Mouse (Mus musculus) urinary bladder, adult 2 months (tissue): ENCODE results near the gene Olfr1209. TPM values are rescaled to one million over a fixed set of nuclear protein-coding genes. Genes with fewer than 3 reads are reported as not detected.

ENCODE experiments used
- DNase-seq: peaks from one replicate; pipeline ENCODE4 v3.0.0; 2022; ENCODE audit warnings: low spot score
- polyA plus RNA-seq: library from polyadenylated mRNA; depleted of rRNA; stranded (reverse); fragments of >200 nt; gene quantifications from 2 replicates; pipeline ENCODE4 v1.2.3, GENCODE M21; 2012; rRNA removed

Olfr1209 gene
- polyA plus RNA-seq = not detected in 2 replicates

- no peak for DNase-seq
Observed at GRCm38 (mm10) chr2:88915057-88915456, at the start of gene Olfr1209. Gene Olfr1209 (minus strand): TSS chr2:88915157.

- DNase-seq = no peak
Observed at GRCm38 (mm10) chr2:88953669-88954068, 38.7 kb upstream of the Olfr1209 start, which contains the start of gene Olfr1212. Gene Olfr1212 (plus strand): TSS chr2:88953969.

- DNase-seq = no peak
Observed at GRCm38 (mm10) chr2:88938011-88938410, 23.1 kb upstream of the Olfr1209 start, which contains the start of gene Olfr1211. Gene Olfr1211 (minus strand): TSS chr2:88938111.

- DNase-seq = no peak
Observed at GRCm38 (mm10) chr2:88902211-88902610, 12.7 kb downstream of the Olfr1209 start, which contains the start of gene Olfr1208. Gene Olfr1208 (minus strand): TSS chr2:88902311.

GRCm38 (mm10) chr2:88862931-88863330 lies 52.0 kb downstream of the Olfr1209 start, which contains the start of gene Olfr1206:
Gene Olfr1206 (plus strand): TSS chr2:88863231.
- DNase-seq = no peak

Other genes with a start within 250 kb of the Olfr1209 start
- not detected in 2 replicates for gene Olfr1193, start 239.5 kb downstream of the Olfr1209 start, polyA plus RNA-seq
- gene Olfr1195, start 226.0 kb downstream of the Olfr1209 start, polyA plus RNA-seq = not detected in 2 replicates
- not detected in 2 replicates for gene Olfr1196, start 210.6 kb downstream of the Olfr1209 start, polyA plus RNA-seq
- not detected in 2 replicates for gene Olfr1197, start 182.8 kb downstream of the Olfr1209 start, polyA plus RNA-seq
- gene Olfr1198, start 163.8 kb downstream of the Olfr1209 start, polyA plus RNA-seq = not detected in 2 replicates
- gene Olfr1199, start 154.7 kb downstream of the Olfr1209 start, polyA plus RNA-seq = not detected in 2 replicates
- not detected in 2 replicates for gene Olfr1200, start 144.7 kb downstream of the Olfr1209 start, polyA plus RNA-seq
- not detected in 2 replicates for gene Olfr1201, start 122.1 kb downstream of the Olfr1209 start, polyA plus RNA-seq
- gene Olfr1202, start 100.7 kb downstream of the Olfr1209 start, polyA plus RNA-seq = not detected in 2 replicates
- gene Olfr1205, start 85.4 kb downstream of the Olfr1209 start, polyA plus RNA-seq = not detected in 2 replicates
- gene Olfr1204, start 65.9 kb downstream of the Olfr1209 start, polyA plus RNA-seq = not detected in 2 replicates
- gene Olfr1206, start 51.9 kb downstream of the Olfr1209 start, polyA plus RNA-seq = not detected in 2 replicates
- gene Olfr1208, start 12.8 kb downstream of the Olfr1209 start, polyA plus RNA-seq = not detected in 2 replicates
- not detected in 2 replicates for gene Olfr1211, start 23.0 kb upstream of the Olfr1209 start, polyA plus RNA-seq
- gene Olfr1212, start 38.8 kb upstream of the Olfr1209 start, polyA plus RNA-seq = not detected in 2 replicates
- gene Gm13762, start 65.1 kb upstream of the Olfr1209 start, polyA plus RNA-seq = not detected in 2 replicates
- gene Olfr1214, start 77.5 kb upstream of the Olfr1209 start, polyA plus RNA-seq = not detected in 2 replicates
- not detected in 2 replicates for gene Olfr1215, start 91.8 kb upstream of the Olfr1209 start, polyA plus RNA-seq
- gene Olfr1216, start 103.2 kb upstream of the Olfr1209 start, polyA plus RNA-seq = not detected in 2 replicates
- not detected in 2 replicates for gene Olfr1217, start 116.9 kb upstream of the Olfr1209 start, polyA plus RNA-seq
- gene Olfr1218, start 146.0 kb upstream of the Olfr1209 start, polyA plus RNA-seq = not detected in 2 replicates
- not detected in 2 replicates for gene Olfr1219, start 168.4 kb upstream of the Olfr1209 start, polyA plus RNA-seq
- not detected in 2 replicates for gene Olfr1220, start 191.7 kb upstream of the Olfr1209 start, polyA plus RNA-seq
- gene Olfr1221, start 202.1 kb upstream of the Olfr1209 start, polyA plus RNA-seq = not detected in 2 replicates
- gene Olfr1222, start 217.9 kb upstream of the Olfr1209 start, polyA plus RNA-seq = not detected in 2 replicates
- not detected in 2 replicates for gene Olfr1223, start 236.4 kb upstream of the Olfr1209 start, polyA plus RNA-seq
- not detected in 2 replicates for gene Olfr1224-ps1, start 248.9 kb upstream of the Olfr1209 start, polyA plus RNA-seq